Mouse (Mus musculus): Measurements from ENCODE around the gene Clic1.

GRCm38 (mm10) chr17:35032323-35032870 is 17.4 kb upstream of the Clic1 start:
- TF ChIP-seq POLR2A (IDR thresholded peaks at IDR 0.05; ENCODE audit: low read depth, low read length) = no peak
- no peak for TF ChIP-seq NRF1 (IDR thresholded peaks at IDR 0.05; ENCODE audit: low read depth, low read length)
- TF ChIP-seq CTCF (conservative IDR thresholded peaks at IDR 0.05 in 1 of 2, IDR thresholded peaks at IDR 0.05 in 1 of 2; ENCODE audit: low read depth in 2 of 2, low read length in 2 of 2) = peak in 1 of 2 experiments; percentile 40; a peak in 2 of 4 replicates
- TF ChIP-seq EP300 (IDR thresholded peaks at IDR 0.05; ENCODE audit: low read length) = no peak
- no peak for TF ChIP-seq JUND (conservative IDR thresholded peaks at IDR 0.05; ENCODE audit: low read depth, low read length)
- no peak for TF ChIP-seq ZKSCAN1 (IDR thresholded peaks at IDR 0.05; ENCODE audit: borderline replicate concordance, low read depth, low read length)
- TF ChIP-seq IRF4 (IDR thresholded peaks at IDR 0.05; ENCODE audit: low read depth, low read length) = no peak
- no peak for TF ChIP-seq CHD2 (IDR thresholded peaks at IDR 0.05; ENCODE audit: low read length)
- TF ChIP-seq MAX (IDR thresholded peaks at IDR 0.05; ENCODE audit: low read length) = no peak
- no peak for TF ChIP-seq HCFC1 (IDR thresholded peaks at IDR 0.05; ENCODE audit: low read depth, low read length)
- TF ChIP-seq CHD1 (IDR thresholded peaks at IDR 0.05; ENCODE audit: low read depth, low read length) = no peak
